Mouse (Mus musculus) erythroblast, adult 5-6 weeks (primary cell): ENCODE measurements around the gene 2410002F23Rik. TPM values are rescaled to one million over a fixed set of nuclear protein-coding genes. Genes with fewer than 3 reads are reported as not detected.
"Not testable (repeated sequence)": the region's sequence is repeated elsewhere in the genome, so short reads cannot be mapped to it uniquely, and the experiment has no call there.

Experiments
- ATAC-seq: replicated peaks from 2 replicates; pipeline ENCODE4 v1.8.0; 2016; ENCODE audit warnings: moderate number of reproducible peaks, mild to moderate bottlenecking, moderate TSS enrichment, inconsistent platforms; ENCODE audit not compliant: poor library complexity, low FRiP score, severe bottlenecking
- total RNA-seq, 2 experiments: library from RNA; stranded (forward) in 1 of 2; stranded (reverse) in 1 of 2; fragments of 150-400 nt in 1 of 2; fragments of 200-764, 138-1000 nt in 1 of 2; gene quantifications; 2 replicates each; pipeline versions ENCODE4 v1.2.3 to v1.2.4; 2015 to 2017; ENCODE audit warnings: low replicate concordance in 2 of 2

Gene 2410002F23Rik
- total RNA-seq, 2 experiments from 2014 or later: 7.8 to 9.8 TPM

- no peak for ATAC-seq
These were observed 13.9 kb downstream of the 2410002F23Rik start for GRCm38 (mm10) chr7:44260410-44260809.

DNA sequence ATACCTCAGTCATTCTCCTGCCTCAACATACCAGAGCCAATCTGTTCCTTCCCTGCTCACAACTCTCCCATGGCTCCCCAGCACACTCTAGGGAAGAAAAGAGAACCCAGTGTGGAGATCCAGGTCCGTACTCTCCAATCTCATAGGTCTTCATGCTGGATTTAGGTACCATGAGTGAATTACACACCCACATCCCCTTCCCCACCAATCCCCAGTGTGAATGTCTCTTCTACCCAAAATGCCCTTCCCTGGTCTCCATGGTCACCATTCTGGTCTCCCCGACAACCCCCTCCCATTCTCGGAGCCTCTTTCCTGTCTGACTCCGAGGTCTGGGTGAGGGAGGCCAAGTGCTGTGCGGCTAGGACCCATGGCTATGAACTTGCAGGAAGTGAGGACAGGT, 14.6 kb downstream of the 2410002F23Rik start, which contains the start of gene Gm15517:
Gm15517 (plus strand) TSS at position 301 of the 400 bp plus-strand sequence.
- no peak for ATAC-seq

DNA sequence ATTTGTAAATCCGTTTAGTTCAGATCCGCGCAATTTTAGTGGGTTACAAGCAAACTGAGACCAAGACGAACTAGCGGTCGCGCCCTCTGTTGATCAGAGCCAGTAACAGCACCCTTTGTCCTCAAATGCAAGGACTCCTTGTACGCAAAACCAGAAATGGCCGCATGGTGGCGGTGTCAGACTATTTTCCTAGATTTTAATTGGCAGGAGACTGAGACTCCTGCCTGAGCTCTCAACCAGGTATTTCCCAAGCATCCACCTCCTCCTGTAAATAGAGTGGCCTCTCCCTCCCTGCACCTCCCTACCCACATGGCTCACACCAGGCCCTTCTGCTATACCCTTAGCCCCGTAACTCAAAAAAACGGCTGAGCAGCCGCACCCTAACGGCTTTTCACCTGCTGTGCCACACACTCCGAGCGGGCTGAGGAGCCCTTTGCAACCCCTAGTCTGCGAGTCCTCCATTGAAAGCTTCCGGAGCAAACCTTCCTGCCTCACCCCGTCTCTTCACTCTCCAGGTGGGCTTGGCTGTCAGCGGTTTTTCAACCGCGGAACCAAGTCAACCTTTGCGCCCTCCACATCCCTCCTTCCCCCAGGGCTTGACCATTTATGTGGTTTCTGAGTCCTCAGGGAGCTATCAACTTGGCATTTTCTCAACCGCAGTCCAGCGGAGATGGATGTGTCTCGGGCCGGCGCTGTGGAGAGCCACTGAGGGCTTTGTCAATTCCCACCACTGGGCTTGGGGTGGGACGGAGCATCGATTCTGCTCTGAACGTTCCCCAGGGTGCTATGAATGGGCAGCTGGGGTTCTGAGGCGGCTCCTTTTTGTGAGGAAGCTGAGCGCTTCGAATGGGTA, 16.5 kb downstream of the 2410002F23Rik start:
- peak; percentile 86 for ATAC-seq

GRCm38 (mm10) chr7:44268117-44268516, 21.6 kb downstream of the 2410002F23Rik start:
- no peak for ATAC-seq

DNA sequence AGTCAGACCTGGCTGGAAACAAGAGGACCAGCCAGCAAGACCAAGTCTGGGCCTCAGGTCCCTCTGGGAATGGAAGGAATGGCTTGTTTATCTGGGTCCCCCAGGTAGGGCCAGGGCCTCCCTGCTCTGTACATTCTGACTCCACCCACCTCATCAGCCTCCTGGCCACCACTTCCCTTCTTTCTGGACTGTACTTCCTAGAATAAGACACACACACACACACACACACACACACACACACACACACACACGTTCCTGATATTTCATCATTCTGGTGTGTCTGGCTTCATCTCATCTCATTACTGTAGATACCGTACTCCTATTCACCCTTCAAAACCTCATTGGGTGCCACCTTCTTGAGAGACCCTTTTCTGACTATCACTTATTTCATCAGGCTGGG, 22.9 kb downstream of the 2410002F23Rik start:
- ATAC-seq: no peak

DNA sequence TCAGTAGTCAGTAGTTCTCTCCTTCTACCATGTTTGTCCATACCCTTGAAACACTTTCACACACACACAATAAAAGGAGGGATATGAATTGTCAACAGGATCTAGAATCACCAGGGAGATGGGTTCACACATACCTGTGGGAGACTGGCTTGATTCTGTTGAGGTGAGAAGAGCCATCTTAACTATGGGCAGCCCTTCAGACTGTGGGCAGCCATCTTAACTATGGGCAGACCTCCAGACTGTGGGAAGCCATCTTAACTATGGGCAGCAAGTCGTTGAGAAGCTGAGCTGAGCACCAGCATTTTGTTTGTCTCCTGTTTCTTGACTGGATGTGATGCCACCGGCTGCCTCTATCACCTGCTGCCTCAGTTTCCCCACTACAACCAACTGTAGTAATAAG, 24.8 kb downstream of the 2410002F23Rik start:
- ATAC-seq: no peak

GRCm38 (mm10) chr7:44272546-44272945, 26.0 kb downstream of the 2410002F23Rik start:
- ATAC-seq: no peak

DNA sequence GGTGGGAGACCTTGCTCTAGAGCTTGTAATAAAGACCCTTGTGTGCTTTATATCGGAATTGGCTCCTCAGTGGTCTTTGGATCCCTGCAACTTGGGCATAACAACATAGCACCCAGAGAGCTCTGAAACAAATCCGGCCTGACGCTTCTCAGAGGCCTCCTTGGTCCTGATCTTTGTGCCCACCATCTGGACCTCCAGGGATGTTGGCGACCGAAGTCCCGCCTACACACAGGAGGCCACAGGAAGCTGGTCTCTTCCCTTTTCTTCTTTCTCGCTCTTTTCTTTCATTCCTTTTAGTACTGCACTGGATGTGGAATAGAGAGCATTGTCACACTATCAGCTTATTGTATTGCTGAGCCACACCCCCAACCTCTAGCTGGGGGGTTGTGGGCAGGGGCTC, 26.9 kb downstream of the 2410002F23Rik start:
- ATAC-seq: no peak

GRCm38 (mm10) chr7:44274096-44274495, 27.6 kb downstream of the 2410002F23Rik start:
- ATAC-seq: no peak

- ATAC-seq: no peak
These were observed 29.0 kb downstream of the 2410002F23Rik start for GRCm38 (mm10) chr7:44275546-44275945.

GRCm38 (mm10) chr7:44276461-44277249, 30.1 kb downstream of the 2410002F23Rik start:
- no peak for ATAC-seq

DNA sequence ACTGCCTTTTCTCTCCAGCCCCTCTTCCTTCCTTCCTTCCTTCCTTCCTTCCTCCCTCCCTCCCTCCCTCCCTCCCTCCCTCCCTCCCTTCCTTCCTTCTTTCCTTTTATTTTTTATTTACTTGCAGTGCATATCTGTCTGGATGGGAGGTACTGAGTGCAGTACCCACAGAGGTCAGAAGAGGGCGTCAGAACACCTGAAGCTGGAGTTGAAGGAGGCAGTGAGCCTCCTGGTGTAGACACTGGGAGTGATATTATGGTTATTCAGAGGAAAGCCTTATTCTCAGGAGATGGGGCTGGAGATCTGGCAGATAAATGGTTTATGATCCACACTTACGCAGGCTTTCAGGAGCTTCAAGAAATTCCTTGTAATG, 30.7 kb downstream of the 2410002F23Rik start:
- ATAC-seq: no peak

DNA sequence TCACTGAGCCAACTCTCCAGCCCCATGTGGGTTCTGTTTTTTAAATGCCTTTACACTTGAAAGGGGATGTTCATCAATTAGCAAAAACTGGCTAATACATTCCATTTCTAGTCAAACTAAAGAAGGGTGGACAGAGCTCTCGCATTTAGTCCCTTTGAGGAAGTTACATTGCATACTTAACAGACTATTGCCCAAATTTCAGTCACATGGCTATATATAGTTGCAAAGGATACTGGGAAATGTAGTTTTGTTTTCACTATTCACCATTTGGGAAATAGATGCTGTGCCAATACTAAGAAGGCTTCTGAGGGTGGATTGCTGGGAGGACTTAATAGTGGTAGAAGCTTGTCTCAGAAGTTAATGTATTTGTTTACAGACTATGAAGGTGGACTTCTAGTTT, 34.4 kb downstream of the 2410002F23Rik start:
- ATAC-seq: no peak

DNA sequence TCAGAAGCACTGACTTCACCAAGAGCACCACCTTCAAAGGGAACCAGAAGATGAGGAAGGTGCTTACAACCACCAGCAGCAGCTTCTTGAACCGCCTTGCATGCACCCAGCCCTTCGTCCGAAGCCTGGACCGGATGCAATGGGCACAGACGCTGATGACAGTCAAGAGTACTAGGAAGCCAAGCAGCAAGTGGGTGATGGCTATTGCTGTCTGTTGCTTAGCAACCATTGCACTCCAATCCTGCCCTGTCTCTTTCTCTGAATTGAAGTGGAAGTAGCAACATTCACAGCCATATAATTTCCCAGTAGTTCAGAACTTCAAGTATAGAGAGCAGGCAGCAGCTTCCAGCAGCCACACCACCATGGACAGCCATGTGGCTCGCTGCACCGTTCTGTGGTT, 35.1 kb downstream of the 2410002F23Rik start:
- ATAC-seq: no peak

GRCm38 (mm10) chr7:44287760-44288159, 41.2 kb downstream of the 2410002F23Rik start:
- no peak for ATAC-seq

DNA sequence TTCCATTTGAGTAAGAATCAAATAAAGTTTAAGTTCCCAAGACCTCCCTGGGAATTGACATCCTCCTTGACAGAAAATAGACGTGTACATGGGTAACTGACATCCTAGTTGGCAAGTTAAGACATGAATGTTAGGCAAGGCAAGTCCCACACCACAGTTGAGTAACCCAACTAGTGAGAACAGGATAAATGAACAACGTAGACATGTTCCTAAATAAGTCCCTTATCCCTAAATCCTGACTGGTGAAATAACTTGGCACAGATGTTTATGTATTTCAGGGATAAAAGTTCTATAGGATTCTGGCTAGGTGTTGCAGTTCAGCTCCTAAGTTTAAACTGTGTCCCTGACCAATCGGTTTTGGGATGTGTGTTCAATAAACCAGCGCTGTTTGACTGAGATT, 44.5 kb downstream of the 2410002F23Rik start:
- ATAC-seq: no peak

- ATAC-seq: no peak
These were observed 44.9 kb downstream of the 2410002F23Rik start for GRCm38 (mm10) chr7:44291418-44291817.

DNA sequence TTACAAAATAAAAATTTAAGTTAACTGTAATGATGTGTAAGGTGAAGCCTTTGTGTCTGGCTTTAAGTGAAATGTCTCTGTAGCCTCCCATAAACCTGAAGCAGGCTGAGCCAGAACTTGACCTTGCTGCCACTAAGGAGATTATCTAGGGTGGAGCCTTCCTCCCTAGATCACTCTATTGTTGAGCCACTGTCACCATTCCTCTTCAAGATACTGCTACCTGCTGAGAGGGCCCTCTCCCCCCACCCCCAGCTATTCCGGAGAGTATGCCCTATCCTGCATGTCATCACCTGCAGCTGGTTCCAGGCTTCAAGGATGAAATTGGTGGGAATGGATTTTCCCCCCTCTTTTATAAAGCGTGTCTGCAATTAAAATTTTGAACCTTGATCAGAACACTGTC, 51.0 kb downstream of the 2410002F23Rik start:
- not testable (repeated sequence) for ATAC-seq
